Mouse (Mus musculus) G1E (cell line): ENCODE results near the gene Kdm2b.

Experiments
- CTCF ChIP-seq: IDR thresholded peaks from 2 replicates; pipeline ENCODE4 v1.5.1; 2012; ENCODE audit warnings: low read depth, low read length, inconsistent platforms, mixed read lengths
- GATA1 ChIP-seq: IDR thresholded peaks from 2 replicates; pipeline ENCODE4 v1.6.1; 2012; ENCODE audit warnings: borderline replicate concordance, low read length, inconsistent platforms, mixed read lengths
- POLR2AphosphoS5 ChIP-seq: IDR thresholded peaks from 2 replicates; pipeline ENCODE4 v1.6.1; 2012; ENCODE audit warnings: low read depth, low read length, inconsistent platforms; ENCODE audit not compliant: insufficient replicate concordance
- TAL1 ChIP-seq: conservative IDR thresholded peaks from 2 replicates; pipeline ENCODE4 v1.6.1; 2012; ENCODE audit warnings: low read depth, low read length, inconsistent platforms, mixed read lengths

DNA sequence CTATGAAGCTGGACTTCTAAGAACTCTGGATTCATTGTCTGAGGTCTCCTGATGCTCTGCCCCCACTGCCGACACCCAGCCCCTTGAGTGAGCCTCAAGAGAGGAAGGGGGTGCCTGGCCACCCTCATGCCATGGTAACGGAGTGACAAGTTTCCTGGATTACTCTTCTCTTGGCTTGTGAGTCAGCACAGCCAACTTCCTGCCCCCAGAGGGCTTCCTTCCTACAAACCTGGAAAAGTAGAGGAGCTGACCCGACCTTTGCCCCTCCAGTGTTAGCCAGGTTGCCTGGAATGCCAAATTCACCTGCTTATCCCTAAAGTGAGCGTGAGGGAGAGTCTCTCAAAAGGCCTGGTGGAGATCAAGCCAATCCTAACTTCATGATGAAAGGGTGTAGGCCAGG lies 27.9 kb upstream of the Kdm2b start:
- TF ChIP-seq CTCF (no peak), TAL1 (no peak), GATA1 (no peak), POLR2AphosphoS5 (no peak)
